Mouse (Mus musculus) gastrocnemius, adult 8-10 months (tissue): ENCODE measurements at regions not wholly inside any gene's neighbourhood (a gene's known extent, or its start where the extent isn't known, plus 50 kb on each side); places are given as distances from the start of the nearest gene placed in this dataset.
"Not testable (repeated sequence)": the region's sequence is repeated elsewhere in the genome, so short reads cannot be mapped to it uniquely, and the experiment has no call there.

ENCODE experiments used
- DNase-seq, 2 experiments: peaks; one replicate each; pipeline ENCODE4 v3.0.0; 2022; ENCODE audit warnings: low spot score in 2 of 2

DNA sequence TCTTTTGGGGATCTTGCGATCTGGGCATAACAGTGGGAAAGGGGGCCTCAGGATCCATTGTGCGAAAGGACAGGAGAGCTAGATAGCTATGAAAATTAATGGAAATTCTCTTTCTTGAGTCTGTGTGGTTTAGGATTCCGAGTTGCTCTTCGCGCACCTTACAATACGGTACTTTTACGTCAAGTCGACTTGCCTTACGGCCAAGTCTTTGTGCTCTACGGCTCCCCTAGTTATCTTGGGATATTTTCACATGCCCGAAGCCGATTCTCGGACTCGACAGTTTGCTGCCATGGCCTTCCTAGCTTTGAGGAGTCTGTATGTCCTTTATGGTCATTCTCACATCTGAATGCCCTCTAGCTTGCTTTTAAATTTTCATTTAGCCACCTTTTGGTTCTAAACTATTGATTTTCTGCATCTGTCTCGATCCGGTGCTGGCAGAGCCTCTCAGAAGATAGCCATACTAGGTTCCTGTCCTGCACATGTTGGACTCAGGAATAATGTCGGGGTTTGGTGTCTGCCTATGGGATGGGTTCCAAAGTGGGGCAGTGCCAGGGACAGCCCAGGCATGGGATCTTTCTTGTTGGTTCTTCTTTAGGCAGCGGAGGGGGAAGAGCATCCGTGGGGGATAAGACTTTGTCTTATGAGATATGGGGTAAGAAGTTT, 109.0 kb upstream of the Olfr1324 start:
- peak; percentile 5 to 36 for DNase-seq

DNA sequence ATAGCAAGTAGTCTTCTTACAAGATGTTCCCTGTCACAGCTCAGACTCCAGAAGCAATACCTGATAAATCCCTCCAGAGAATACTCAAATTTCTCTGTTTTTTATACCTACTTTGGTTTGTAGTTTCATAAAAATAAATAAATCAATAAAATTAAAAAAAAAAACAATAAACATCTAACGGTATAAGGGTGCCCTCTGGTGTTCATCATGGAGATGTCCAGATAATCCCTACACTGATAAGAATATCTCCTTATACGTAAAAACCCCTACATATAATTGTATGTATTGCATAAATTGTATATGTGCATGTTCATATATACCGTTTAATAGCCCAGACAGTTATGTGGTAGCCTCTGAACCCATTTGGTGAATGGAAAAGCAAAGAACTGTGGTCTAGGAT, 75.7 kb upstream of the Olfr1324 start:
- DNase-seq, result no peak

DNA sequence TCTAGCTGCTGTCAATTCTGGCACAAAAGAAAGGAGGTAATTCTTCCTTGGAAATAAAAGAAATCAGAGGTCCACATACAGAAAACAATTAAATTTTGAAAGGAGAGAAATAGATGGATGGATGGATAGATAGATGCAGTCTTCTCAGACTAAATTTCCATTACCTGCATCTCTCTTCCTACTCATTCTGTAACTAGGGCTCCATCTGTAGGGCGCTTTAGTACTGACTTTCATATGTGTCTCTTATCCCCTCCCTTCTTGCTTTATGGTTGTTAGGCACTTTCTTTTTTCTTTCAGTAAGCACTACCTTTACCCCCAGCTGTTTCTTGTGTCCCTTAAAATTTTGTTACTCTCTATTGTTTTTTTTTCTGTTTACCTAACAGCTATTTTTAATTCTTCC, 72.9 kb upstream of the Olfr1324 start:
- no peak for DNase-seq

DNA sequence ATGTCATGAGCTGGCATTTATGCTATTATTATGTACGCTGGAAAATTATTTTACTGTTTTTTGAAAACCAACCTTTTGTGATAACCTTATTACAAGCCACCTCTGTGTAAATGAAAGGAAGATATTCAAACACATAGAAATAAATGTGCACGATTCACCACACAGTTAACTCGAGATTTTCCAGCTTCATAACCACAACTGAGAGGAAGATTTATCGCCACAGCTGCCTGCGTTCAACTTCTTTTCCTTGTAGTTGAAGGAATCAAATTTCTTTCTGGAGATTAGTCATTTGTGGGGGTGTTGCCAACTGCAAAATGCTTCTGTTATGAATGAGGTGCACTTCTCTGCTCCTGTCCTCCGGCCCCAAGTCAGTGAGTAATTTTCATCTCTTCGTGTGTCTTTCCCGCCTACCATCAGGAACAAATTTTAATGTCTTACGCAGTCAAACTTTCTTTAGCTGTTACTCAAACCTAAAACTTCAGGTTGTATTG, 62.2 kb upstream of the Olfr1324 start:
- not testable (repeated sequence) for DNase-seq
